Mouse (Mus musculus) G1E-ER4 (cell line): ENCODE measurements around the gene Kdelc2. TPM values are rescaled to one million over a fixed set of nuclear protein-coding genes. Genes with fewer than 3 reads are reported as not detected.

Experiments used
- GATA1 ChIP-seq: IDR thresholded peaks from one replicate; pipeline ENCODE4 v1.8.0; 2012; ENCODE audit warnings: low read length, inconsistent platforms
- polyA plus RNA-seq: library from polyadenylated mRNA; stranded (reverse); fragments of >175 nt; gene quantifications from 2 replicates; pipeline ENCODE4 v1.2.3, GENCODE M21; 2012

The Kdelc2 gene
- polyA plus RNA-seq, 1 experiment = not detected

DNA sequence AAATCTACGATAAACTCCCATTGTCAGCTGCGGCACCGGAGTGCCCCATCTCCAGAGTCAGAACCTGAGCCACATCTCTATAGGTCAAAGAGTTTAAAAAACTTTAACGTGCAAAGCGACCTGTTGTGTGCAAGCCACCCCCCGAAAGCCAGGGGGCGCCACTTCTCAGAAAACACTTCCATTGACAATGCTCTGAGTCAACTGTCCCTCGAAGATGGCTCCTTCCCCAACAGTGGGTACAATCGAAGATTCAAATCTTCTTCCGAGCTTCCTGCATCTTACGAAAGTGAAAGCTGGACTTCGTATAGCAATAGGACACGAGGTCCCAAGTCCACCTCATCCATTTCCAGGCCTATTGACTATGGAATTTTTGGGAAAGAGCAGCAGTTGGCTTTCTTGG, 7.0 kb upstream of the Kdelc2 start:
- no peak for TF ChIP-seq GATA1

DNA sequence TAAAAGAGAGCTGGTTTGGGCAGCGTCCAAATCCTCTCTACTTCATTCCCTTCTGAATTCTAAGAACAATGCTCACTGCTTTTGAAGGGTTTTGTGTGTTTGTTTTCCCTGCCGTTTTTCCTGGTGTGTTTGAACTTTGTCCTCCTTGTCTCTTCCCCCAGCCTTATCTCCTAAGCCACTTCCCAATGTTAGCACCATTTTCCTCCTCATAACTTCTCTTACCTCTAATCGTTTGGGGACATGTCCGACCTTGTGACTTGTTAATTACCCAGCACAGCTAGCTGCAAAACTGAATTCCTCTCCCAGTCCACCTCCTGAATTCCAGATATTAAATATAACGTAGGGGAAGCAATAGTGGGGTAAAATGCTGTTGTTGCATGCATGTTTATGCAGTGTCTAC, 6.2 kb upstream of the Kdelc2 start:
- no peak for TF ChIP-seq GATA1

DNA sequence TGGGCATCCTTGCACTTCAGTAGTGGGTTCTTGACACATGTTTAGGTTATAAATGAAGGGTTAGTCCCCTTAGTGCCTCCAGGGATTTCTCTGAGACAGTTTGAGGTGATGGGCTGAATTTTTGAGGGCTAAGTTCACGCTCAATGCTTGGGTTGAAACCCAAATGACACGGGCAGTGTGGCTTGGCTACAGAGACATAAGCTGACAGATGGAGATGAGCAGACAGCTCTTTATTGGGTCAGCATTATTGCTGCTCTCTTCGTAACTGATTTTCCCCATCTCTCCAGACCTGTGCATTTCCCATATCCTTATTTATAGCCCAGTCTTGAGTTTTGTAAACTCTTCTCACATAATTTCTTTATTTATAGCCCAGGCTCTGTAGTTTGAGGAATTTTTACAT, 5.7 kb upstream of the Kdelc2 start:
- TF ChIP-seq GATA1 = no peak

DNA sequence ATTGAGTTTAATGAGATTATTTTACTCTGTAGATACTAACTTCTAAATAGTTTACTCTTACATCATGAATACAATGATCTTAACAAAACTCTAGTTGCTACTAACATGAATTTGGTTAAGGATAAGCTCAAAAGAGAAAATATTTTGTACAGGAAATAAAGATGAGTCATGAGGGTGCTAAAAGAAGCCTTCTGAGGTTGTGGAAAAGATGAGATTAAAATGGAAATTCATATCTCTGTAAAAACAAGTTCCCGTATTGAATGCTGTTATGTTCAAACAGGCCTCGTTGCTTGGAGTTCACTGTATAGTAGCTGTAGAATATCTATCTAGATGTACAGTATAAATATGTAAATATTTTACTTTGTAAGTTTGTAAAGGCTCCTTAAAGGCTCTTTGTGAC, 3.2 kb upstream of the Kdelc2 start:
- no peak for TF ChIP-seq GATA1

DNA sequence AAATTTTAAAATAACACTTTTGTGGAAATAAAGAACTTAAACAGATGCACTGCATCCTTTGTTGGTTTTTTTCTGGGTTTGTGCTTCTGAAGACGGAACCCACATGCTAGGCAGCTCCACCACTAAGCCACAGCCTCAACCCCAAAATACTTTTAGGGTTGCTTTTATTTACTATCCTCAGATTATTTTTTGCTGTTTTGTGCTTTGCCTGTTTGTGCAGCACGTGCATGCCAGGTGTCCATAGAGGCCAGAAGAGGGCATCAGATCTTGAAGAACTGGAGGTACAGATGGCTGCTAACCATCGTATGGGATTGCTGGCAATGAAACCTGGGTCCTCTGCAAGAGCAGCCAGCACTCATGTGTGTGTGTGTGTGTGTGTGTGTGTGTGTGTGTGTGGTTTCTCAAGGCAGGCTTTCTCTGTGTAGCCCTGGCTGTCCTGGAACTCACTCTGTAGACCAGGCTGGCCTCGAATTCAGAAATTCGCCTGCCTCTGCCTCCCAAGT, 2.7 kb upstream of the Kdelc2 start:
- no peak for TF ChIP-seq GATA1

DNA sequence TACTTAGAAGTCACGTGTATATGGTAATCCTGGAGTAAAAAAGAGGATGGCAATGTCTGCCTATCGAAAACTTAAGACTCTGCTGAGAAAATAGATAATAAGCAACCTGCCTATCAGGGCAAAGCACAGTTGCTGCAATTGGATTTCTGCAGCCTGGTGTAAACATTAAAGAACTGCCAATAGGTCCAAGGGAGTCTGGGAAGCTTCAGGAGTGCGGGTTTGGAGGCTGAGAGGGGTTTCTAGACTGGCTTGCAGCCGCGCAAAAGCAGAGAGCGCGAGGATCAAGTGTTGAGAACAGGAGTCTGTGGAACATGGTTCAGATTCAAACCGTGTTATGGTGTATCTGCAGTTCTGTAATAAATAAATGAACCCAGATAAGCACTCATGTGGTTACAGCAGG, 1.0 kb downstream of the Kdelc2 start:
- TF ChIP-seq GATA1 = no peak

DNA sequence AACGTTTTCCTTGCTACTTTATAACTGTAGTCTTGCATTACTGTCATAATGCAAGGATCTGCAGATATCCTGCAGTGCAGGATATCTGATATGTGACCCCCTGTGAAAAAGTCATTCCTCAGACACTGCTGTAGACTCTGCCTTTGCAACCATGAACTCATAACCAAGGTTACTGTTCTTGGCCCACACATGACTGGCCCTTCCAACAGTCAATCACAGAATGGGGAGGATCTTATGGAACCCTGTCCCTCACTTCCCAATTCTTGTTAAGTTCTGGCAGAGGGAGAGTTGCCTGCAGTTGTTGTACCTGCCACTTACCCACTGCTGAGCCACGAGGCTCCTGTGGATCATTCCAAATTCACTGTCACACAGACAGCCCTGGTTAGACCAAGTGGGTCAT, 3.6 kb downstream of the Kdelc2 start:
- no peak for TF ChIP-seq GATA1

DNA sequence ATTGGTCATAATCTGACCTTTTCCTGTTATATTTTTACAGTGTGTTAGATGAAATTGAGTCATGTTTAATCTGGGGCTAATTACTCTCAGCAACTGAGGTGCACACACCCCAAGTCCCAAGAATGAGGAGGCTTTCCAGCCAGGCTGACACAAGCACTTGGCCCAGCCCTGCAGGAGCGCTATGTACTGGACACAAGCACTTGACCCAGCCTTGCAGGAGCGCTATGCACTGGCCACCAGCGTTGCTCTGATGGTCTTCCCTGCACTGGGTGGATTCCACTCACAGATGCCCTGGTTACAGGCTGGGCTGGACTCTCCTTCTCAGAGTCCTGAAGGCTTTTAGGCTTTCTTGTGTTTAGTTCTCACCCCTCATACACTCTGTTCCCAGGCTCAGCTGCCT, 5.3 kb downstream of the Kdelc2 start:
- no peak for TF ChIP-seq GATA1

DNA sequence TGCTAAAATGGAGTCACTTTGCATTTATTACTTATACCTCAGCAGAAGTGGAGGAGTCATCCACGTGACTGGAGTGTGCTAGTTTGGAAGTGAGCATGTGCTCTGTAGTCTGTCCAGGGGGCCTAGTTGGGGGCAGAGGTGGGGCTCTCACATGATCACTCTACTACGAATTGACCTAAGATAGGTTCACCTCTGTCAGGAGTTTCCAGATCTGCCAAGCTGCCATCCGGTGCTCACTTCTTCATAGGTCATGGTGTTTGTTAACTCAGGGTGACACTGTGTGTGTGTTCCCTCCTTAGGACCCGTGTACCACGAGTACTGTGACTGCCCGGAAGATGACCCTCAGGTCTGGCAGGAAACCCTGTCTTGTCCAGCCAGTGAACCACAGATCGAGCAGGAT, 6.3 kb downstream of the Kdelc2 start:
- no peak for TF ChIP-seq GATA1

DNA sequence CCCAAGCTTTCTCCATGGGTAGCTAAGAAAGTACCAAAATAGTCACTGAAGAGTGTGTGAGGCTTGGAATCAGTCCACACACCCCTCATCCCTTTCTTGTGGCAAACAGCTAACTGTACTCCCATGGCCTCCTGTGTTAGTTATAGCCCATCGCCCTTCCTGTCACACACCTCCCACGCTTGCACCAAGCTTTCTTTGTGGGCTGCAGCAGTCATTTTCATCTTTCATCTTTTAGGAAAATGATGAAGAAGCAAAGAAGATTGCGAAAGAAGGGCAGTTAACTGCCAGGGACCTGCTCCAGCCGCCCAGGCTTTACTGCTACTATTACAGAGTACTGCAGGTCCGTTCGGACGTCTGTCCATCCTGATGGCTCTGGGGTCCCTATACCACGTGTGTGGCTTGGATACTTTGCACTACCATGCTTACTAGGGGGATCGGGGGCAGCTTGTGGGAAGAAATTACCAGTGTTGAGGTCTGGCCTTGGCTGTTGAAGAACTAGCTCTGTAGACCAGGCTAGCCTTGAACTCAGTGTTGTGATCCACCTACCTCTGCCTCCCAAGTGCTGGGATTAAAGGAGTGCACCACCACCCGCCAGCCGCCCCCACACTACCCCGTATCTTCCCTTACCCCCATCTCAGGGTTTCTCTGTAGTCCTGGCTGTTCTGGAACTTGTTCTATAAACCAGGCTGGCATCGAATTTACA, 14.0 kb downstream of the Kdelc2 start:
- no peak for TF ChIP-seq GATA1

DNA sequence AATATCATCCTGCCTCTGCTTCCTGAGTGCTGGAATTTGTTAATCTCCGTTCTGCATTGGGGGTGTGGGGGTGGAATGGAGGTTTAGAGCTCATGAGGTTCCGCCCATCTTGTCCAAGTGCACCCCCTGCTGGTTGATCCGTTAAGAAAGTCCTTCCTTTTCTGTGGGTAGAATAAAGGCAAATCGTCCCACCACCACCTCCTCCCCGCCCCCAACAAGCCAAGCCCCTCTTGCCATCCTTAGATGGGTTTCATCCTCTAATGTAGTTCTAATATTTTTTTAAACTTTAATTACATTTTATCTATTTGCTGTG, 14.5 kb downstream of the Kdelc2 start:
- TF ChIP-seq GATA1 = no peak

DNA sequence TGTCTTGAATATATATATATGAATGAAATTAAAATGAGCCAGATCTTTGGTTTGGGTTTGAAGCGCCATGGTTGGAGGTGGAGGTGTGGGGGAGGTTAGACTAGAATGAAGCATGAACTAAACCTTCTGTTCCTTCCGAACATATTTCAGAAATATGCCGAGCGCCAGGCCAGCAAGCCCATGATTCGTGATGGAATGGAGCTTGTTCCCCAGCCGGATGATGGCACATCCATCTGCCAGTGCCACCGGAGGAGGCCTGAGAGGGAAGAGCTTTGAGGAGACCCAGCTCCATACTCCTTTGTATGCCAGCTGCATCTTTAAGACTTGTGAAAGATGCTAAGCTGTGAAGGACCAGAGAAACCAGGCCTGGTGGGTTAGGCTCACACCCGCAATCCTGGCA, 15.7 kb downstream of the Kdelc2 start:
- no peak for TF ChIP-seq GATA1

DNA sequence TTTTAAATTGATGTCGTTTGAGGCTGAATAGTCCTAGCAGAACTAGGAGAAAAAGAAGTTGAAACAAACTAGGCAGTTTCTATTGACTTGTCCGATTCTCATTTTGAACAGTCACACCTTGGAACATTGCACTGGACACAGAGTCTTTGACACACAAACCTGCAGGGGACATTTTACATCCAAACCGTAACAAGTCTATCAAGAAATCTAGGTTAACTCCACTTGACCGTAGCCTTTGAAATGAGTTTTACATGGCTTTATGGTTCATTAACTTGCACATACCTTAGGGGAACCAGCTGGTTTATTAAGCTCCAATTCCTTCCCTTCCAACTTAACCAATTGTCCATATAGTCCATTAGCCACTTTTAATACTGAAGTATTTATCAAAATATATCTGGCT, 16.9 kb downstream of the Kdelc2 start:
- TF ChIP-seq GATA1 = no peak

DNA sequence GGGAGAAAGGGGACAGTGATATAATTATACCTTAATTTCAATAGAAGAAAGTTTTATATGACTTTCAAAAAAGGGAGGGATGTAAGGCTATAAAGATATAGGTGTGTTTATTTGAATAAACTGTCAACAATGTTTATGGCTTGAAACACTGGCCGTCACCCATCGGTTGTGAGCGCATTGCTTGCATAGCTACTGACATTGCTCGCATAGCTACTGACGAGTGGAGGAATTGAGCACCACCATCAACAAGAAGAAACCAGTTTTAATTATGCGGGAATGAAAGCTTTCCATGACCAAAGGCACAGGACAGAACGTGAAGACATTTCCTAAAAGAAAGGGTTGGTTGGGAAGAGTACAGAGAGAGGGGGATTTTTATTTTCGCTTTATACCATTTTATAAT, 17.3 kb downstream of the Kdelc2 start:
- TF ChIP-seq GATA1 = no peak

DNA sequence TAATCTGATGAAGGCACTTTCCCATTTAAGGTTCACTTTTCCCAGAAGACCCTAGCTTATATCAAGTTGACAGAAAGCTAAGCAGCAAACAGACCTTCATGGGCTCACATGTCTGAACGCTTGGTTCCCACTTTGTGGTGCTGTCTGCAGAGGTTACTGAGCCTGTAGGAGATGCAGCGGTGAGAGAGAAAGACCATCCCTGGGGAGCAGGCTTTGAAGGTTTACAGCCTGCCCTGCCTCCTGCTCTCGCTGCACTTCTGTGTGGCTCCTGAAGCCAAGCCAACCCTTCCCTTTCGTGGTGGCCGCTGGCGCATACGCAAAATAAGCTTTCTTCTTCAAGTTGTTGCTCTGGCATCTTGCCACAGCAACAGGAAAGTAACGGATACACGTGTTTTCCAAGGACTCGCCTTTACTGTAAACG, 18.5 kb downstream of the Kdelc2 start, which contains the start of gene 4930550C14Rik:
Gene 4930550C14Rik (plus strand): TSS at position 35 of the 421 bp plus-strand sequence.
- TF ChIP-seq GATA1 = no peak

DNA sequence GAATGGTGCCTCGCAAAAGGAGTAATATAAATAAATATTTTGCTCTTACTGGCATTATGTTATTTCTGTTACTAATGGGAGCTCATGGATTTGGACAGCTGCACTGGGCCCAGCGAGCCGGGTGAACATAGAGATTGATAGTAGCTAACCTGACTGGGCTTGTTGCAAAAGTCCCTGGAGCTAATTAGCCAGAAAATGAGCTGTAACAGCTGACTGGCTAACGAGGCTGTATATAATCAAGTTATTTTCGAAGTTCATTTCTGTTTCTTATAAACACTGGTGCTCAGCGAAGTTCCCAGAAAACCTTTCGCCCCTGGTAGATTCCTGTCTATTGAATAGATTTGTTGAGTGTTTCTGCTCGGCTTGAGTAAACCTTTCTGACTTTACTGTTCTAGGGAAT, 19.2 kb downstream of the Kdelc2 start:
- TF ChIP-seq GATA1 = no peak

DNA sequence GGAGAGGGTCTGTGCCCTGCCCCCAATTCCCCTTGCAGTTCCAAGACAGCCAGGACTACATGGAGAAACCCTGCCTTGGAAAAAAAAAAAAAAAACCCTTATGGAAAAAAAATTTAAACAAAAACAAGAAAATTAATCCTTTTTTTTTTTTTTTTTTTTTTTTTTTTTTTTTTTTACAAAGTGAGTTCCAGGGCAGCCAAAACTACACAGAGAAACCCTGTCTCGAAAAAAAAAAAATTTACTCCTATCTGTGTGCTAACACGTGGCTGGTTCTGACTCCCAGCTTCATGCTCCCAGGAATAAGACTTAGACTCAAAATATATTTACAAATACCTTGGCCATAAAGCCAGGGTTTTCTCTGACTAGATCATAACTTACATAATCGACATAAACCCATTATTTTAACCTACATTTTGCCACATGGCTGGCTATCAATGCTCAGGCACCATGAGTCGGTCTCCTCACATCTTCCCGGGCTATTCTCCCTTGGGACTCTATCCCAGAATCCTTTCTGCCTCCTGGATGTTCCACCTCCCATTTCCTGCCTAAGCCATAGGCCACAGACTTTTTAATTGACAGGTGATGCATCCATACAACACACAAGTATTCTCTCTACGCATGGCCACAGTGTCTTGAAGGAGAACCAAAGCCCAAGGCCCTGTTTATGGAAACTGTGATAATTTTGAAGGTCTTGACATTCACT, 20.4 kb downstream of the Kdelc2 start:
- TF ChIP-seq GATA1 = no peak
